Mouse (Mus musculus) liver, embryonic 15.5 days (tissue): Measurements from ENCODE around the gene Vdr. TPM values are rescaled to one million over a fixed set of nuclear protein-coding genes. Genes with fewer than 3 reads are reported as not detected.

Source experiments
- ATAC-seq: fragments of 200-750 bp; cut with Nextera tagmentation; 2 replicates; pipeline ENCODE4 v1.8.0; 2017; ENCODE audit warnings: moderate number of reproducible peaks, mild to moderate bottlenecking, moderate library complexity; ENCODE audit not compliant: insufficient read depth
- H3K27ac ChIP-seq: fragments of 300-500 bp; sonication (generic); replicated peaks from 2 replicates; pipeline ENCODE4 v1.5.1; 2015; ENCODE audit warnings: mild to moderate bottlenecking, inconsistent platforms
- H3K27me3 ChIP-seq: fragments of 300-500 bp; sonication (generic); 2 replicates; pipeline ENCODE4 v1.6.1; 2015; ENCODE audit warnings: mild to moderate bottlenecking, inconsistent platforms
- H3K36me3 ChIP-seq: fragments of 300-500 bp; sonication (generic); replicated peaks from 2 replicates; pipeline ENCODE4 v1.6.1; 2015; ENCODE audit warnings: moderate library complexity, mild to moderate bottlenecking, inconsistent platforms
- H3K4me1 ChIP-seq: fragments of 300-500 bp; sonication (generic); replicated peaks from 2 replicates; pipeline ENCODE4 v1.6.1; 2015; ENCODE audit warnings: inconsistent platforms
- H3K4me2 ChIP-seq: fragments of 300-500 bp; sonication (generic); 2 replicates; pipeline ENCODE4 v1.6.1; 2015; ENCODE audit warnings: moderate library complexity, mild to moderate bottlenecking, inconsistent platforms
- H3K4me3 ChIP-seq: fragments of 300-500 bp; sonication (generic); replicated peaks from 2 replicates; pipeline ENCODE4 v1.5.1; 2015; ENCODE audit warnings: mild to moderate bottlenecking, inconsistent platforms
- H3K9ac ChIP-seq: fragments of 300-500 bp; sonication (generic); 2 replicates; pipeline ENCODE4 v1.6.1; 2015; ENCODE audit warnings: moderate library complexity, mild to moderate bottlenecking, inconsistent platforms
- H3K9me3 ChIP-seq: fragments of 300-500 bp; sonication (generic); replicated peaks from 2 replicates; pipeline ENCODE4 v1.6.1; 2016; ENCODE audit warnings: inconsistent platforms
- WGBS: fragments of 180-500 bp; shearing (Covaris S2); methylation state at CpG from one replicate; pipeline ENCODE4 v1.1.7; 2015; ENCODE audit warnings: mixed read lengths; ENCODE audit not compliant: insufficient replicate concordance; 5-methylcytosine and 5-hydroxymethylcytosine counted together
- polyA plus RNA-seq: library from polyadenylated mRNA; unstranded; fragments of >200 nt; fragmentation: Nextera tagmentation; extraction: Ambion mirVana; gene quantifications from 2 replicates; pipeline ENCODE4 v1.2.1, GENCODE M21; 2015

Vdr gene
- polyA plus RNA-seq, 1 experiment from 2014 or later, result 0.14 TPM

- no peak overlapping the region for H3K4me3 ChIP-seq
- no peaks in the 10 kb centered on the region for H3K36me3 ChIP-seq
- H3K9ac ChIP-seq, result no peak overlapping the region
- no peak for ATAC-seq
- H3K9me3 ChIP-seq, result no peaks in the 10 kb centered on the region
- peak overlapping the region; percentile 51 for H3K27ac ChIP-seq
- WGBS, result 30% methylated on average over 10 of the region's 10 CpGs
- no peaks in the 10 kb centered on the region for H3K27me3 ChIP-seq
- peaks cover 48% of the 10 kb centered on the region for H3K4me1 ChIP-seq
- H3K4me2 ChIP-seq, result peak overlapping the region; percentile 10; the same call in 1 of the 2 replicates
These were observed 89.0 kb downstream of the Vdr start for GRCm38 (mm10) chr15:97821321-97821982.

GRCm38 (mm10) chr15:97819937-97820336, 90.5 kb downstream of the Vdr start:
- ATAC-seq, result no peak
- H3K36me3 ChIP-seq, result no peaks in the 10 kb centered on the region
- peaks cover 43% of the 10 kb centered on the region for H3K4me1 ChIP-seq
- no peak overlapping the region for H3K27ac ChIP-seq
- H3K4me3 ChIP-seq, result no peak overlapping the region
- H3K4me2 ChIP-seq, result no peak overlapping the region
- whole genome bisulfite sequencing, result 77% methylated on average over 9 of the region's 9 CpGs
- no peaks in the 10 kb centered on the region for H3K27me3 ChIP-seq
- H3K9ac ChIP-seq, result no peak overlapping the region
- no peaks in the 10 kb centered on the region for H3K9me3 ChIP-seq

GRCm38 (mm10) chr15:97816199-97816994, 94.0 kb downstream of the Vdr start:
- no peak for ATAC-seq
- H3K9me3 ChIP-seq, result no peaks in the 10 kb centered on the region
- WGBS, result 55% methylated on average over 16 of the region's 17 CpGs
- no peaks in the 10 kb centered on the region for H3K36me3 ChIP-seq
- no peak overlapping the region for H3K9ac ChIP-seq
- peaks cover 27% of the 10 kb centered on the region for H3K4me1 ChIP-seq
- no peak overlapping the region for H3K27ac ChIP-seq
- H3K27me3 ChIP-seq, result no peaks in the 10 kb centered on the region
- H3K4me3 ChIP-seq, result no peak overlapping the region
- no peak overlapping the region for H3K4me2 ChIP-seq

- Histone ChIP-seq H3K36me3 (0 out of 2 replicates have a peak, but pooled peaks cover 4% of the 10 kb centered on the region), H3K27ac (no peak overlapping the region), H3K4me3 (no peak overlapping the region), H3K9ac (no peak overlapping the region), H3K4me1 (peaks cover 27% of the 10 kb centered on the region), H3K9me3 (no peaks in the 10 kb centered on the region), H3K4me2 (no peak overlapping the region), H3K27me3 (no peaks in the 10 kb centered on the region)
- 67% methylated on average over 4 of the region's 4 CpGs for WGBS
- ATAC-seq, result no peak
These were observed 95.2 kb downstream of the Vdr start for GRCm38 (mm10) chr15:97815254-97815653.

- Histone ChIP-seq H3K4me3 (no peak overlapping the region), H3K36me3 (0 out of 2 replicates have a peak, but pooled peaks cover 4% of the 10 kb centered on the region), H3K4me1 (peaks cover 27% of the 10 kb centered on the region), H3K9ac (no peak overlapping the region), H3K27ac (no peak overlapping the region), H3K4me2 (no peak overlapping the region), H3K27me3 (no peaks in the 10 kb centered on the region), H3K9me3 (no peaks in the 10 kb centered on the region)
- 53% methylated on average over 5 of the region's 5 CpGs for WGBS
- ATAC-seq, result no peak
These were observed 95.7 kb downstream of the Vdr start for GRCm38 (mm10) chr15:97814703-97815102.

- Histone ChIP-seq H3K36me3 (peaks cover 10% of the 10 kb centered on the region), H3K4me1 (peaks cover 27% of the 10 kb centered on the region), H3K4me2 (no peak overlapping the region), H3K9ac (no peak overlapping the region), H3K4me3 (no peak overlapping the region), H3K27ac (no peak overlapping the region), H3K27me3 (no peaks in the 10 kb centered on the region), H3K9me3 (no peaks in the 10 kb centered on the region)
- 67% methylated on average over 21 of the region's 21 CpGs for WGBS
- no peak for ATAC-seq
These were observed 96.8 kb downstream of the Vdr start for GRCm38 (mm10) chr15:97813452-97814204.

- H3K27me3 ChIP-seq, result no peaks in the 10 kb centered on the region
- peaks cover 27% of the 10 kb centered on the region for H3K4me1 ChIP-seq
- H3K4me3 ChIP-seq, result no peak overlapping the region
- H3K4me2 ChIP-seq, result no peak overlapping the region
- H3K9ac ChIP-seq, result no peak overlapping the region
- ATAC-seq, result no peak
- no peaks in the 10 kb centered on the region for H3K9me3 ChIP-seq
- no peak overlapping the region for H3K27ac ChIP-seq
- peaks cover 10% of the 10 kb centered on the region for H3K36me3 ChIP-seq
- 61% methylated on average over 7 of the region's 7 CpGs for WGBS
These were observed 97.6 kb downstream of the Vdr start for GRCm38 (mm10) chr15:97812875-97813274.

GRCm38 (mm10) chr15:97812126-97812525, 98.3 kb downstream of the Vdr start:
- Histone ChIP-seq H3K4me2 (no peak overlapping the region), H3K27me3 (no peaks in the 10 kb centered on the region), H3K4me3 (no peak overlapping the region), H3K9me3 (no peaks in the 10 kb centered on the region), H3K9ac (no peak overlapping the region), H3K4me1 (peaks cover 27% of the 10 kb centered on the region), H3K27ac (no peak overlapping the region), H3K36me3 (peaks cover 13% of the 10 kb centered on the region)
- WGBS, result 64% methylated on average over 6 of the region's 6 CpGs
- no peak for ATAC-seq

- no peak for ATAC-seq
- Histone ChIP-seq H3K9me3 (no peaks in the 10 kb centered on the region), H3K9ac (no peak overlapping the region), H3K27ac (no peak overlapping the region), H3K4me2 (no peak overlapping the region), H3K36me3 (peaks cover 15% of the 10 kb centered on the region), H3K4me1 (peaks cover 22% of the 10 kb centered on the region), H3K4me3 (no peak overlapping the region), H3K27me3 (no peaks in the 10 kb centered on the region)
- WGBS, result 81% methylated on average over 9 of the region's 9 CpGs
These were observed 99.1 kb downstream of the Vdr start for GRCm38 (mm10) chr15:97811307-97811706.

- H3K9me3 ChIP-seq, result no peaks in the 10 kb centered on the region
- no peaks in the 10 kb centered on the region for H3K27me3 ChIP-seq
- peaks cover 18% of the 10 kb centered on the region for H3K4me1 ChIP-seq
- no peak overlapping the region for H3K27ac ChIP-seq
- peaks cover 15% of the 10 kb centered on the region for H3K36me3 ChIP-seq
- 72% methylated on average over 5 of the region's 5 CpGs for WGBS
- no peak for ATAC-seq
- no peak overlapping the region for H3K4me2 ChIP-seq
- H3K4me3 ChIP-seq, result no peak overlapping the region
- no peak overlapping the region for H3K9ac ChIP-seq
These were observed 100.0 kb downstream of the Vdr start for GRCm38 (mm10) chr15:97810399-97810798.

GRCm38 (mm10) chr15:97809942-97810341, 100.5 kb downstream of the Vdr start:
- WGBS, result 76% methylated on average over 5 of the region's 5 CpGs
- no peak overlapping the region for H3K27ac ChIP-seq
- no peaks in the 10 kb centered on the region for H3K9me3 ChIP-seq
- no peak overlapping the region for H3K4me3 ChIP-seq
- peaks cover 13% of the 10 kb centered on the region for H3K4me1 ChIP-seq
- H3K36me3 ChIP-seq, result peaks cover 15% of the 10 kb centered on the region
- no peak overlapping the region for H3K9ac ChIP-seq
- no peak for ATAC-seq
- H3K4me2 ChIP-seq, result no peak overlapping the region
- H3K27me3 ChIP-seq, result no peaks in the 10 kb centered on the region
